Mouse (Mus musculus) limb, embryonic 11.5 days (tissue): ENCODE data around the gene Spa17. TPM values are rescaled to one million over a fixed set of nuclear protein-coding genes. Genes with fewer than 3 reads are reported as not detected.

ENCODE experiments used
- polyA plus RNA-seq: library from polyadenylated mRNA; unstranded; fragments of >200 nt; fragmentation: Nextera tagmentation; extraction: Ambion mirVana; gene quantifications from 2 replicates; pipeline ENCODE4 v1.2.1, GENCODE M21; 2014

Spa17 gene
- polyA plus RNA-seq, 1 experiment from 2014 or later: 7.2 TPM

Other genes with a start within 250 kb of the Spa17 start
- gene Hepacam, start 246.4 kb downstream of the Spa17 start, polyA plus RNA-seq: 0.07 TPM in 1 of 2 replicates, not detected in the other
- 6.6 and 9.0 TPM in 2 replicates for gene Robo4, start 211.8 kb downstream of the Spa17 start, polyA plus RNA-seq
- gene Robo3, start 180.5 kb downstream of the Spa17 start, polyA plus RNA-seq: 0.16 and 0.33 TPM in 2 replicates
- 34.1 and 35.6 TPM in 2 replicates for gene Msantd2, start 124.4 kb downstream of the Spa17 start, polyA plus RNA-seq
- 27.4 and 30.4 TPM in 2 replicates for gene Esam, start 85.6 kb downstream of the Spa17 start, polyA plus RNA-seq
- 0.55 and 0.87 TPM in 2 replicates for gene Vsig2, start 74.5 kb downstream of the Spa17 start, polyA plus RNA-seq
- 1.7 and 2.6 TPM in 2 replicates for gene Nrgn, start 60.8 kb downstream of the Spa17 start, polyA plus RNA-seq
- gene Siae, start 58.0 kb downstream of the Spa17 start, polyA plus RNA-seq: 5.0 and 7.2 TPM in 2 replicates
- 135 and 136 TPM in 2 replicates for gene Tbrg1, start 43.6 kb upstream of the Spa17 start, polyA plus RNA-seq
- gene Panx3, start 55.5 kb upstream of the Spa17 start, polyA plus RNA-seq: not detected in 2 replicates
- not detected in 2 replicates for gene Olfr160, start 102.5 kb upstream of the Spa17 start, polyA plus RNA-seq
- gene Olfr874, start 131.4 kb upstream of the Spa17 start, polyA plus RNA-seq: not detected in 2 replicates
- gene Olfr875, start 158.1 kb upstream of the Spa17 start, polyA plus RNA-seq: not detected in 2 replicates
- not detected in 2 replicates for gene Olfr876, start 189.3 kb upstream of the Spa17 start, polyA plus RNA-seq
- not detected in 2 replicates for gene Olfr877, start 240.5 kb upstream of the Spa17 start, polyA plus RNA-seq